Mouse (Mus musculus) stomach, postnatal 0 days (tissue): ENCODE results near the gene Zkscan1.

Experiments
- CTCF ChIP-seq: IDR thresholded peaks from 2 replicates; pipeline ENCODE4 v1.5.1; 2016; ENCODE audit warnings: antibody characterized with exemption, low read depth, mild to moderate bottlenecking, moderate library complexity
- EP300 ChIP-seq: optimal IDR thresholded peaks from 2 replicates; pipeline ENCODE3; 2016; ENCODE audit warnings: antibody characterized with exemption

DNA sequence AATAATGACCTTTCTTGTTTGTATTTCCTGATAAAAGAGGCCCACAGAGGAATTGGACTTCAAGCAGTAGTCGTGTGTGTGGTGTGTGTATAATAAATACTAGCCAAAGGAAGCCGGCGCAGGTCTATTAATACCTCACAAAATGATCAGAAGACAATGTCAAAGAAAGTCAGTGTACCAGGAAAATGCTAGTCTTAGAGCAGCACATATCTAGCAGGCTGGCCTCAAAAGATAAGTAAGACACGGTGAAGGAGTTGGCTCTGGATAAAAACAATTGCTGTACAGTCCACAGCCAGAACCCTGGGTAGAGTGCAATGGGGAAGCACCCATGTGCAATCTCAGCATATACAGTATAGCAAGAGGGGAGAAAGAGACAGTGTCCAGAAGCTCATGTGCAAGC lies 52.4 kb downstream of the Zkscan1 start:
- no peak for TF ChIP-seq CTCF
- no peak for TF ChIP-seq EP300
